Mouse (Mus musculus) cerebellum, postnatal 4 days (tissue): Measurements from ENCODE around the gene 4921509C19Rik.
"Not testable (repeated sequence)": the region's sequence is repeated elsewhere in the genome, so short reads cannot be mapped to it uniquely, and the experiment has no call there.

Experiments used
- DNase-seq, 2 experiments: peaks; one replicate each; pipeline ENCODE4 v3.0.0; 2022; ENCODE audit warnings: low spot score in 2 of 2, mixed read lengths in 1 of 2

The 4921509C19Rik gene

GRCm38 (mm10) chr2:151476053-151476452 lies at the start of gene 4921509C19Rik:
Gene 4921509C19Rik, minus strand, starts transcription at chr2:151476153.
- DNase-seq: not testable (repeated sequence)

- DNase-seq: no peak
Observed at GRCm38 (mm10) chr2:151525520-151525919, 49.6 kb upstream of the 4921509C19Rik start.

DNA sequence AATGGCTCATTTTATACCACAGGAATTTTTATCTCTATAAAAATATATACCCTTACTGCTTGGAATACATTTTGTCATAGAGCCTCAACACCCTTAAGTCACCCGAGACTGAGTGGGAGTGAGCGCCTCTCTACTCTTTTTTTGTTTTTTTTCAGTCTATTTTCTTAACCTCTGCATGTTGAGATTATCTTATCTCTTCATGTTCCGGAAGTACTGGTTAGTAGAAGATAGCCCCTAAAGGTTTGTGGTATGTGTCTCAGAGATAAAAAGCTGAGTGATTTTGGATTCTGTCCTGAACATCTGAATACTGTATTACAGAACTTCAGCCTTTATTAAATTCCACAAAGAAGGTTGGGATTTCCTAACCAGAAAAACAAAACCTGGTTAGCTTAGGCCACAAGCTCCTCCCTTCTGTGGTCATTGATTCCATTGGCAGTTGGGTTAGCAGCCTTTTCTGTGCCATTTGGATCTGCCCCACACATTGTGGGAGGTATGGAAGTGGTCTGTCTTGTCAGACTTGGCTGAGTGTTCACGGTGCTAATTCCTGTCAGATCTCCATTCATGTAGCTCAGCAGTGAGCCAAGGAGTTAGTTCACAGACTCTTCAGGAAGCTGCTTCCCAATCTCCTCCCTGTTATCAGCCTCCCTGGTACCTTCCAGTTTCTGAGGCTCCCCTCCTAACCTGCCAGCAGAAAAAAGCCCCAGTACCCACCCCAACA lies 48.5 kb upstream of the 4921509C19Rik start:
- DNase-seq: no peak

- no peak for DNase-seq
Observed at GRCm38 (mm10) chr2:151519000-151519399, 43.0 kb upstream of the 4921509C19Rik start.

- DNase-seq: no peak
Observed at GRCm38 (mm10) chr2:151513525-151514285, 37.8 kb upstream of the 4921509C19Rik start.

- DNase-seq: peak in 1 of 2 experiments; percentile 50
Observed at GRCm38 (mm10) chr2:151512199-151512598, 36.2 kb upstream of the 4921509C19Rik start.

DNA sequence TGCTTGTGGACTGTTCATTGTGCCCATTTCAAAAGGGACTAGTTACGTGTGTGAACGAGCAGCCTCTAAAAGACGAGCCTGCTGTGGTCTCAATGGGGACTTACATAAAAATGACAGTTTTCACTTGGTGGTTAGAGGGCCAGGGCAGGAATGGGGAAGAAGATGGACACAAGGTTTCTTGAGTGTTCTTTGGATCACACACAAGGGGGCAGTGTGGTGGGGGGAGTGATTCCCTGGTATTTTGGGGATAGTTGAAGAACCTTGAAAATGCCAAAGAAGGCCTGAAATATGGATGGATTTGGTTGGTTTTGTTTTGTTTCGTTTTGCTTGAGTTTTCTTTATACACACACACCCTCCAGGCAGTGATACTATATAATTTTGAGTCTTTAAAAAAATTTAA lies 28.3 kb upstream of the 4921509C19Rik start:
- DNase-seq: no peak

DNA sequence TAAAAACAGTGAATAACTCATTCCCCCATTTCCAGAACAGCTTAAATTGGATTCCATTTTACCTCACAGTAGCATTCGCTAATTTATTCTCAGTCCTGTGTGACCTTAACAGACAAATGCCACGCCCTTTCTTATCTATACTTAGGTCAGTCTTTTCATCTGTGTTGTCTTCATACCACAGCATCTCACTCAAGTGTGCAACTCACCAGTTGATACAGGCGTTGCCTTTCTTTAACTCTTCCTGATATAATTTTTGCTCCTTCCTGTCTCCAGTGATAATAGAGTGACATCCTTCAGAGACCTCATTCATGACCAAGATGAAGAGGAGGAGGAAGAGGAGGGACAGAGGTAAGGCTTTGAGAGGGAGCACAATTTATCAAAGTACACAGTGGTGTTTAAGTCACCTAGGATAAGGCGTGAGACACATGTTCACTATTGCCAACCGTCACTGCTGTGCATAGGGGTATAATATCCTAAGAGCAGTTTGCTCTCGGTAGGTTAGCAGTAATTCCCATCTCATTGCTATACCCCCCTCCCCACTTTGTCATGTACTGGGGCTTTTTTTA lies 24.6 kb upstream of the 4921509C19Rik start:
- no peak for DNase-seq

DNA sequence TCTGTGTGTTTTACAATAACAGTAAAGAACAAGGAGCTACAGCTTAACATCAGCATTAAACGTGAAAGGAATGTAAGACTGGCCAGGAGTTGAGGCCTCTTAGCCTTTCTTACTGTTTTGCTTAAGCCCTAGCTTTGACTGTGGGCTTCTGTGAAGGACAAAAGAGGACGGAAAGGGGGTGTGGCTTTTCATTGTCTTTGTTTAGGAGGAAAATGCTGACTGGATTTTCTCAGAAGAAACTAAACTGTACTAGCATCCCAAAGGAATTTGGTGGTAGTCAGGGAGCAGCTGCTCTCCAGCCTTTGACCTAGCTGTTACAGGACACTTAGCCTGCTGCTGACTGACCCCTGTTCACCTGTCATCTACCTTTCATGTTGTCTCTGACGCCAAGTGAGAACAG lies 22.4 kb upstream of the 4921509C19Rik start:
- no peak for DNase-seq

DNA sequence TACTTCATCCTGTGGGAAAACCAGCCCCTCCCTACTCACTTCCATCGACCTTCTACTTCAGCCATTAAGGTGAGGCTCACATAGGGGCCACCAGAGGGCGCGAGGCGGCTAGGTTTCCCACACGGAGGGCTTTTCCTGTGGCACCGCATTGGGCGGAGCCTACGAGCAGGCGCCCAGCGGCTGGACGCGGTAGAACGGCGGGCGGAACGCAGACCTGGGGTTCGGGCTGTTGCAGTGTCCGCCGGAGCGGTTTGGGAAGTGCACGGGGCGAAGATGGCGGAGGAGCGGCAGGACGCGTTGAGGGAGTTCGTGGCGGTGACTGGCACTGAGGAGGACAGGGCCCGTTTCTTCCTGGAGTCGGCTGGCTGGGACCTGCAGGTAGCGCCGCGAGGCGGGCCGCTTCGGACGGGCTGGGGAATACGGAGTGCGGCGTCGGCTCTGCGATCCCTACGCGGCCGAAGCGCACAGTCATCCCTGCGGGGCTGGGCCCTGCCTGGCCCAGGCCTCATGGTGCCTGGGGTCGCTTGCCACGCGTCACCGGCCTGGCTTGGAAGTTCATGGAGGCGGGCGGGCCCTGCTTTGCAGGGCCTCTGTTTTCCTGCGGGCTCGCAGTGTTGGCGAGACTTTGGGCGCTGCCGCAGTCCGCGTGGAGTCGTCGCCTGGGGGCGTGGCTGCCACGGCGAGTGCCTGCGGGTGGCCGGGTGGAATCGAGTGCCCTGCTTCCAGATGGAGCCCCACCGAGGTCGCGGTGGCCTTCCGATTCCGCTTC lies 18.3 kb upstream of the 4921509C19Rik start, which contains the start of gene Nsfl1c:
Gene Nsfl1c (plus strand): TSS at position 148 of the 769 bp plus-strand sequence.
- peak; percentile 97 for DNase-seq

DNA sequence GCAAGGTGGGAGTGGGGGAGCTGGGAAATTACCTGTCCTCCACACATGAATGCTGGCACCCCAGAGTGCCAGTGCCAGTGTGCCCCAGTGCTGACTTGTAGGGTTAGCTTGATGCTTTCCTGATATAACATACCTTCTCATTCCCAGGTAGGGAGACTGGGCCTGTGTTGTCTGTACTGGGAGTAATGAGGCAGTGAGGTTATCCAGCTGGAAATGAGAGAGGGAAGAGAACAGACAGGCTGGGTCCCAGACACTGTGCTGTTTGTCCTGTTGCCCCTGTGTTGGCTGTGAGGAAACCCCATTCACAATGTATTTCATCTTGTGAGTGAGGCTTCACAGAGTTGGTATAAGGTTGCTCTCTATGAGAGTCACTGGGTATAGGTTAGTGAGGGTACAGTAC lies 10.5 kb upstream of the 4921509C19Rik start:
- no peak for DNase-seq

- not testable (repeated sequence) for DNase-seq
Observed at GRCm38 (mm10) chr2:151434971-151435370, 41.0 kb downstream of the 4921509C19Rik start.

DNA sequence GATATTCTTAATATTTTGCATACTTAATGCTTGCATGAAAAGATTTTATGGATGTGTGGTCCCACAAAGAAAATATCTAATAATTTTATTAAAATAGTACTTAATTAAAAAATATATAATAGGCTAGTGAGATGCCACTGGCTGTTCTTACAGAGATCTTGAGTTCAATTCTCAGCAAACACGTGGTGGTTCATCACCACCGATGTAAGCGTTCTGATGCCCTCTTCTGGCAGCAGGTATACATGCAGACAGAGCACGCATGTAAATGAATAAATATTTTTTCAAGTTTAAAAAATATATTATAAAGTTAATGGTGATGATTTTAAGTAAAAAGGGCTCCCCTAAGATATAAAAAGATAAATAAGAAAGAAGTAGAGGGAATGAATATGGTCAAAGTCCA lies 41.8 kb downstream of the 4921509C19Rik start:
- not testable (repeated sequence) for DNase-seq
